Mouse (Mus musculus) hindbrain, embryonic 11.5 days (tissue): Measurements from ENCODE around the gene Ccdc43. TPM values are rescaled to one million over a fixed set of nuclear protein-coding genes. Genes with fewer than 3 reads are reported as not detected.
"Not testable (repeated sequence)": the region's sequence is repeated elsewhere in the genome, so short reads cannot be mapped to it uniquely, and the experiment has no call there.

Experiments used
- ATAC-seq: fragments of 200-750 bp; cut with Nextera tagmentation; 2 replicates; pipeline ENCODE4 v1.8.0; 2017; ENCODE audit warnings: mild to moderate bottlenecking, moderate TSS enrichment, moderate library complexity; ENCODE audit not compliant: low FRiP score
- DNase-seq: peaks from one replicate; pipeline ENCODE4 v3.0.0-alpha.2; 2015; ENCODE audit warnings: low spot score
- H3K27ac ChIP-seq: fragments of 300-500 bp; sonication (generic); 2 replicates; pipeline ENCODE4 v1.5.1; 2014; ENCODE audit warnings: mild to moderate bottlenecking, low read depth, low read length
- H3K27me3 ChIP-seq: fragments of 300-500 bp; sonication (generic); 2 replicates; pipeline ENCODE4 v1.6.1; 2014; ENCODE audit warnings: mild to moderate bottlenecking, low read length, moderate library complexity, mixed read lengths; ENCODE audit not compliant: control insufficient read depth, insufficient read depth
- H3K36me3 ChIP-seq: fragments of 300-500 bp; sonication (generic); 2 replicates; pipeline ENCODE4 v1.6.1; 2014; ENCODE audit warnings: mild to moderate bottlenecking, low read length, moderate library complexity, mixed read lengths; ENCODE audit not compliant: control insufficient read depth, insufficient read depth
- H3K4me1 ChIP-seq: fragments of 300-500 bp; sonication (generic); replicated peaks from 2 replicates; pipeline ENCODE4 v1.6.1; 2014; ENCODE audit warnings: low read length, mixed read lengths; ENCODE audit not compliant: control insufficient read depth, insufficient read depth
- H3K4me2 ChIP-seq: fragments of 300-500 bp; sonication (generic); replicated peaks from 2 replicates; pipeline ENCODE4 v1.6.1; 2014; ENCODE audit warnings: mild to moderate bottlenecking, low read depth, low read length
- H3K4me3 ChIP-seq: fragments of 300-500 bp; sonication (generic); 2 replicates; pipeline ENCODE4 v1.5.1; 2014; ENCODE audit warnings: low read depth, low read length
- H3K9ac ChIP-seq: fragments of 300-500 bp; sonication (generic); 2 replicates; pipeline ENCODE4 v1.6.1; 2014; ENCODE audit warnings: low read depth, low read length
- H3K9me3 ChIP-seq: fragments of 300-500 bp; sonication (generic); 2 replicates; pipeline ENCODE4 v1.6.1; 2016; ENCODE audit warnings: low read length; ENCODE audit not compliant: control insufficient read depth
- WGBS: fragments of 180-500 bp; shearing (Covaris S2); extraction: QIAGEN DNeasy Blood & Tissue Kit; methylation state at CpG from one replicate; pipeline ENCODE4 v1.1.7; 2014; 5-methylcytosine and 5-hydroxymethylcytosine counted together
- polyA plus RNA-seq: library from polyadenylated mRNA; unstranded; fragments of >200 nt; fragmentation: Nextera tagmentation; extraction: Ambion mirVana; gene quantifications from 2 replicates; pipeline ENCODE4 v1.2.1, GENCODE M21; 2014

Gene Ccdc43
- polyA plus RNA-seq, 1 experiment from 2014 or later: 51.3 TPM

DNA sequence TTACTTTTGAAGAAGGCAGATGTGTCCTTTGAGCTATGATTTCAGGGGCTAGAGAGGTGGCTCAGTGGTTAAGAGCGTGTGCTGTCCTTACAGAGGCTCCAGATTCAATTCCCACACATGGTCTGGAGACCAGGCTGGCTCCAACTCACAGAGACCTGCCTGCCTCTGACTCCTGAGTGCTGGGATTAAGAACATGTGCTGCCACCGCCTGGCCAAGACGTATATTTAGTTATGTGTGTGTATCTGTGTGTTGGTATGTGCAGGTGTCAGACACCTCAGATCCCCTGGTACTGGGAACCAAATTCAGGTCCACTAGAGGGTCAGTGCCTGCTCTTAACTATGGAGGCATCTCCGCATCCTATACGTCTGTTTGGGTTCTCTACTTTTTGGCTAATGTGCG is 37.4 kb upstream of the Ccdc43 start:
- Histone ChIP-seq H3K27me3 (no peaks in the 10 kb centered on the region), H3K4me2 (no peak overlapping the region), H3K36me3 (no peaks in the 10 kb centered on the region), H3K4me1 (0 out of 2 replicates have a peak, but pooled peaks cover 2% of the 10 kb centered on the region), H3K27ac (no peak overlapping the region), H3K9ac (no peak overlapping the region), H3K9me3 (no peaks in the 10 kb centered on the region), H3K4me3 (no peak overlapping the region)
- no peak for ATAC-seq
- 95% methylated on average over 6 of the region's 6 CpGs for WGBS
- no peak for DNase-seq

DNA sequence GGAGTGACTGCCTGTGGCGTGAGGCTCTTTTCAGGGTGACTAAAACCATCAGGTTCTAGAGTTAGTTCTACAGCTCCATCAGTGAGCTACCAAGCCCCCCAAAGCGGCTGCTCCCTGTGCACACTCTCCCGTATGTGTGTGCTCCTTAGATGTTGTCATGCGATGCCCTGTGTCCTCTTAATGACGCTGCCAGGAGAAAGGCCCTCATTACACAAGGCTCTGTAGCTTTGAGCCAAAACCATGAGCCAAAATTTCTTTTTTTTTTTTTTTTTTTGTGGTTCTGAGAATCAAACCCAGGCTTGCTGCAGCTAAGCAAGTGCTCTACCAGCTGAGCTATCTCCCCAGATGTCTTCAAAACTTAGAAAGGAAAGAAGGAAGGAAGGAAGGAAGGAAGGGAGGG is 35.6 kb upstream of the Ccdc43 start:
- H3K4me1 ChIP-seq: no peaks in the 10 kb centered on the region
- 80% methylated on average over 5 of the region's 5 CpGs for WGBS
- H3K27ac ChIP-seq: no peak overlapping the region
- H3K4me2 ChIP-seq: no peak overlapping the region
- ATAC-seq: no peak
- no peaks in the 10 kb centered on the region for H3K9me3 ChIP-seq
- DNase-seq: no peak
- no peaks in the 10 kb centered on the region for H3K36me3 ChIP-seq
- no peak overlapping the region for H3K4me3 ChIP-seq
- no peaks in the 10 kb centered on the region for H3K27me3 ChIP-seq
- no peak overlapping the region for H3K9ac ChIP-seq

DNA sequence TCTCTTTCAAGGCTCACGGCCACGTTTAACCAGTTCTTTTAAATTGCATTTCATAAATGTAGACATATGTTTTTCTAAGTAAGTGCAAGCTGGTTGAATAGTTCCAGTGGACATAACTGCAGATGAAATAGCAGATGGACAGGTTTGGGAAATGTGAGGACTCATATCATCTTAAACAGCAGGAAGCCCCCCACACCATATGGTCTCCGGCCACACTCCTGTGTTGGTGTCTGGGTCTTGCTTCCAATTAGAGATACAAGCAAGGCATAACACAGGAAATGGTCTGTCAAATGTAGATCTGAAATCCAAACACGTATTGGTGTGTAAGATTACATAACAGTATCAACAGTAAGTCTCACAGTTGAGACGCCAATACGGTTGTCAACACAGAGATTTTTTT is 33.8 kb upstream of the Ccdc43 start:
- Histone ChIP-seq H3K4me2 (no peak overlapping the region), H3K27me3 (no peaks in the 10 kb centered on the region), H3K27ac (no peak overlapping the region), H3K36me3 (no peaks in the 10 kb centered on the region), H3K9ac (no peak overlapping the region), H3K4me3 (no peak overlapping the region), H3K4me1 (no peaks in the 10 kb centered on the region), H3K9me3 (no peaks in the 10 kb centered on the region)
- ATAC-seq (no peak), DNase-seq (no peak)
- 86% methylated on average over 6 of the region's 6 CpGs for WGBS

DNA sequence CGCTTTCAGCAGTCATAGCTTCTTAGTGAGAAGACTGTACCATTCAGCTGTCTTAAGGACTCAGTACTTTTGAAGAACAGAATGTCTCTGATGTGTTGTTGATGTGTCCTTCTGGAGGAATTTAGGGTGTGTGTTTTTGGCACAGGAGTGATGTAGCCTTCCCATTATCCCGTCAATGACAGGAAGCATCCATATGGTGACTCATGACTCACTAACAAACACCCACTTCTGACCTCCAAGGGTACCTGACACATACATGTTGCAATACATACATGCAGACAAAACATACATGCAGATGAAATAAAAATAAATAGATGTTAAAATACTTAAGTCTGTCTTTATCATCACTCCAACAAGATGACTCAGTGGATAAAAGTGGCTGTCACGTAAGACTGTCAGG is 32.3 kb upstream of the Ccdc43 start:
- Histone ChIP-seq H3K4me3 (no peak overlapping the region), H3K9me3 (no peaks in the 10 kb centered on the region), H3K4me2 (no peak overlapping the region), H3K36me3 (no peaks in the 10 kb centered on the region), H3K4me1 (no peaks in the 10 kb centered on the region), H3K9ac (no peak overlapping the region), H3K27me3 (no peaks in the 10 kb centered on the region), H3K27ac (no peak overlapping the region)
- WGBS: 87% methylated on average over 3 of the region's 3 CpGs
- DNase-seq: no peak
- no peak for ATAC-seq

DNA sequence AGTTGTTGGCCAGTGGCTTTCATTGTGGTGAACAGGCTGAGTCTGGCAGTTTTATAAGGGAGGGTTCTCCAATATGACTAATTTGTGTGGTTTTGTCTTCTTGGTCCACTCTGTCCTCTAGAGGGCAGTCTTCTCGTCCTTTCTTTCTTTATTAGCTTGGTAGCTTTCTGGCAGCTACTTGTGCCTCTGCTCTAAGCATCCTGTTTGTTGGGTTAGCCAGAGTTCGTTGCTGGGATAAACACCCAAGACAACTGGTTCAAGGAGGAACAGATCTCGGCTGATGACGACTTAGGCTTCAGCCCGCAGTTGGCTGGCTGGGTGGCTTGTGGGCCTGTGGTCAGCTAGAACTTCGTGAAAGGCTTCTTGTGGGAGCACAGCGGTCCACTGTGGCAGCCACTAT is 31.0 kb upstream of the Ccdc43 start:
- no peaks in the 10 kb centered on the region for H3K4me1 ChIP-seq
- 39% methylated on average over 7 of the region's 7 CpGs for WGBS
- H3K9me3 ChIP-seq: no peaks in the 10 kb centered on the region
- no peak for ATAC-seq
- H3K27me3 ChIP-seq: no peaks in the 10 kb centered on the region
- H3K36me3 ChIP-seq: no peaks in the 10 kb centered on the region
- H3K9ac ChIP-seq: no peak overlapping the region
- H3K27ac ChIP-seq: no peak overlapping the region
- H3K4me3 ChIP-seq: no peak overlapping the region
- no peak overlapping the region for H3K4me2 ChIP-seq
- peak; percentile 72 for DNase-seq

DNA sequence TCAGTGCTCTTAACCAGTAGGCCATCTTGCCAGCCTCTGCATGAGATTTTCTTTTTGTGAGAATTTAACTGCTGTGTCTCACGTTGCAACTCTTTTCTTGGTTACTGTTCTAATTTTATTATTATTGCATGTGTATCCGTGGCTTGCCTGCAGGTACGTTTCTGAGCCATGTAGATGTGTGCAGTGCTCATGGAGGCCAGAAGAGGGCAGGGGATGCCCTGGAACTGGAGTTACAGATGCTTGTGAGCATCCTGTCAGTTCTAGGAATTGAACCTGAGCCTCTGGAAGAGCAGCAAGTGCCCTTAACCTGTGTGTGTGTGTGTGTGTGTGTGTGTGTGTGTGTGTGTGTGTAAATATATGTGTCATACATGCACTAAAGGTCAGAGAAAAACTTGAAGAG is 28.0 kb upstream of the Ccdc43 start:
- DNase-seq: peak; percentile 11

DNA sequence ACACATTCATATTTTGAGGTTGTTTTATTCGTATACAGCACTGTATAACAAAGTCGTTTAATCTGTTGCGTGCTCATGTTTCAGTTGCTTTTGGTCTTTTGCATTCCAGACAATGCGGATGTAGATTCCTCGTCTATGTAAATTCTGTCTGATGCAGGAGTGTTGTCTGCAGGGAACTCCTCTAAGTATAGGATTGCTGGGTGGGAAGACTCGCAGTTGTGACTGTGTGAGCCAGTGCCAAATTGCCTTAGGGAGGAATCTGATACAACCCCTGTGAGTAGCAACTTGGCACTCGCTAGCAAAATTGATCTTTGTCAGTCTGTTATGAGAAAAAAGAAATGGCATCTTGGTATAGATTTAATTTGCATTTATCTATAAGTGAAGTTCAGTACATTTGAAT is 18.6 kb upstream of the Ccdc43 start:
- Histone ChIP-seq H3K4me1 (no peaks in the 10 kb centered on the region), H3K36me3 (no peaks in the 10 kb centered on the region), H3K9me3 (no peaks in the 10 kb centered on the region), H3K27me3 (no peaks in the 10 kb centered on the region), H3K4me2 (no peak overlapping the region), H3K4me3 (no peak overlapping the region), H3K27ac (no peak overlapping the region), H3K9ac (no peak overlapping the region)
- 81% methylated on average over 7 of the region's 7 CpGs for WGBS
- ATAC-seq (no peak), DNase-seq (no peak)

More for the DNA sequence above, 28.0 kb upstream of the Ccdc43 start:
- no peak overlapping the region for H3K4me2 ChIP-seq
- H3K4me1 ChIP-seq: no peaks in the 10 kb centered on the region
- H3K9ac ChIP-seq: no peak overlapping the region
- 35% methylated on average over 3 of the region's 3 CpGs for WGBS
- no peaks in the 10 kb centered on the region for H3K36me3 ChIP-seq
- no peaks in the 10 kb centered on the region for H3K9me3 ChIP-seq
- no peak overlapping the region for H3K27ac ChIP-seq
- H3K27me3 ChIP-seq: no peaks in the 10 kb centered on the region
- no peak overlapping the region for H3K4me3 ChIP-seq
- no peak for ATAC-seq

DNA sequence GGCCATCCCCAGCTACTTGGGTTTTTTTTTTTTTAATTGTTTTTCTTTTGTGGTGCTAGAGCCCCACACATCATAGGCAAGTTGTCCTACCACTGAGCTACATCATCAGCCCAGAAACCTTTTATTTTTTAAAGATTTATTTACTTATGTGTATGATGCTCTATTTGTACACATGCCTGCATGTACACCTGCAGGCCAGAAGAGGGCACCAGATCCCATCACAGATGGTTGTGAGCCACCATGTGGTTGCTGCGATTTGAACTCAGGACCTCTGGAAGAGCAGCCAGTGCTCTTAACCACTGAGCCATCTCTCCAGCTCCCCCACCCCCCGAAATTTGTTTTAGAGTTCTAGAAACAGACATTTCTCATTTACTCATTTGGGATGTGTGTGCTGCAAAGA is 17.0 kb upstream of the Ccdc43 start:
- H3K27me3 ChIP-seq, H3K4me2 ChIP-seq, H3K9me3 ChIP-seq, H3K4me1 ChIP-seq, H3K4me3 ChIP-seq, H3K27ac ChIP-seq, H3K36me3 ChIP-seq, H3K9ac ChIP-seq, ATAC-seq, DNase-seq: not testable (repeated sequence)
- WGBS: 83% methylated on average over 2 of the region's 2 CpGs

DNA sequence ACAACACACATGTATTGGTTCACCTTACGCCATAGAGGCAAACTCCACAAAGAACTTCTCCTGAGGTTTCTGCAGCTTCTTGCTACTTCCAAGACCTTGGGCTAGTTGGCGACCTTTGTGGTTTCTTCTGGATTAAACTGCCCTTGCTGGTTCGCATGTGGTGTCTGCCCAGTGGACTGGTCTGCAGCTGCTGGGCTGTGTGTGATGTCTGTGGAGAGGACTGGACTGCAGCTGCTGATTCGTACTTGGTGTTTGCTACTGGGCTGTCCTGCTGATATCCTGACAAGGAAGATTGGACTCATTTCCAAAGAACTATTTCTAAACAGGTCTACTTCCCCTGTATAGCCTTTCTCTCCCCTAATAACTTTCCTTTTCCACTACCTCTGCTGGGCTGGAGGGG is 14.8 kb upstream of the Ccdc43 start:
- Histone ChIP-seq H3K27ac (no peak overlapping the region), H3K4me3 (no peak overlapping the region), H3K9me3 (no peaks in the 10 kb centered on the region), H3K9ac (no peak overlapping the region), H3K27me3 (no peaks in the 10 kb centered on the region), H3K4me1 (no peaks in the 10 kb centered on the region), H3K4me2 (no peak overlapping the region), H3K36me3 (no peaks in the 10 kb centered on the region)
- 93% methylated on average over 4 of the region's 4 CpGs for WGBS
- ATAC-seq (no peak), DNase-seq (no peak)
